Mouse (Mus musculus): ENCODE measurements around the gene Mef2b. TPM values are rescaled to one million over a fixed set of nuclear protein-coding genes. Genes with fewer than 3 reads are reported as not detected.

The Mef2b gene
- polyA plus RNA-seq, 1 experiment from 2014 or later: 0.21 TPM

GRCm38 (mm10) chr8:70112401-70113016, 27.0 kb upstream of the Mef2b start:
- Histone ChIP-seq H3K36me3 (ENCODE audit: control insufficient read depth, insufficient read depth, low read length) (no peaks in the 10 kb centered on the region), H3K4me2 (no peak overlapping the region), H3K27me3 (ENCODE audit: control insufficient read depth, insufficient read depth, low read length) (peaks cover 93% of the 10 kb centered on the region), H3K4me1 (ENCODE audit: control insufficient read depth, insufficient read depth, low read length) (no peaks in the 10 kb centered on the region), H3K27ac (ENCODE audit: low read depth, low read length) (no peak overlapping the region), H3K4me3 (ENCODE audit: low read depth, low read length) (0 out of 2 replicates have a peak overlapping the region, but pooled peaks have one; percentile 12), H3K9me3 (replicated peaks; ENCODE audit: control insufficient read depth, low read length) (no peaks in the 10 kb centered on the region), H3K9ac (ENCODE audit: low read depth, low read length) (no peak overlapping the region)
- 9% methylated on average over 43 of the region's 43 CpGs for WGBS (ENCODE audit: insufficient replicate concordance)
- no peak for ATAC-seq (replicated peaks; ENCODE audit: insufficient number of reproducible peaks, low FRiP score, low TSS enrichment)

- Histone ChIP-seq H3K36me3 (ENCODE audit: control insufficient read depth, insufficient read depth, low read length) (no peaks in the 10 kb centered on the region), H3K9me3 (replicated peaks; ENCODE audit: control insufficient read depth, low read length) (no peaks in the 10 kb centered on the region), H3K27me3 (ENCODE audit: control insufficient read depth, insufficient read depth, low read length) (peaks cover 98% of the 10 kb centered on the region), H3K27ac (ENCODE audit: low read depth, low read length) (no peak overlapping the region), H3K4me2 (no peak overlapping the region), H3K4me3 (ENCODE audit: low read depth, low read length) (no peak overlapping the region), H3K9ac (ENCODE audit: low read depth, low read length) (no peak overlapping the region), H3K4me1 (ENCODE audit: control insufficient read depth, insufficient read depth, low read length) (no peaks in the 10 kb centered on the region)
- 20% methylated on average over 6 of the region's 6 CpGs for WGBS (ENCODE audit: insufficient replicate concordance)
- no peak for ATAC-seq (replicated peaks; ENCODE audit: insufficient number of reproducible peaks, low FRiP score, low TSS enrichment)
These were observed 25.0 kb upstream of the Mef2b start for GRCm38 (mm10) chr8:70114488-70114887.

- peaks cover 98% of the 10 kb centered on the region for H3K27me3 ChIP-seq (ENCODE audit: control insufficient read depth, insufficient read depth, low read length)
- H3K4me3 ChIP-seq (ENCODE audit: low read depth, low read length): no peak overlapping the region
- no peaks in the 10 kb centered on the region for H3K4me1 ChIP-seq (ENCODE audit: control insufficient read depth, insufficient read depth, low read length)
- H3K9me3 ChIP-seq (replicated peaks; ENCODE audit: control insufficient read depth, low read length): no peaks in the 10 kb centered on the region
- H3K4me2 ChIP-seq: no peak overlapping the region
- 64% methylated on average over 13 of the region's 13 CpGs for WGBS (ENCODE audit: insufficient replicate concordance)
- ATAC-seq (replicated peaks; ENCODE audit: insufficient number of reproducible peaks, low FRiP score, low TSS enrichment): no peak
- H3K36me3 ChIP-seq (ENCODE audit: control insufficient read depth, insufficient read depth, low read length): no peaks in the 10 kb centered on the region
- no peak overlapping the region for H3K27ac ChIP-seq (ENCODE audit: low read depth, low read length)
- H3K9ac ChIP-seq (ENCODE audit: low read depth, low read length): no peak overlapping the region
These were observed 24.6 kb upstream of the Mef2b start for GRCm38 (mm10) chr8:70114892-70115291.

- Histone ChIP-seq H3K4me3 (ENCODE audit: low read depth, low read length) (no peak overlapping the region), H3K9ac (ENCODE audit: low read depth, low read length) (no peak overlapping the region), H3K27ac (ENCODE audit: low read depth, low read length) (no peak overlapping the region), H3K9me3 (replicated peaks; ENCODE audit: control insufficient read depth, low read length) (no peaks in the 10 kb centered on the region), H3K27me3 (ENCODE audit: control insufficient read depth, insufficient read depth, low read length) (peaks cover 96% of the 10 kb centered on the region), H3K4me2 (no peak overlapping the region), H3K4me1 (ENCODE audit: control insufficient read depth, insufficient read depth, low read length) (no peaks in the 10 kb centered on the region), H3K36me3 (ENCODE audit: control insufficient read depth, insufficient read depth, low read length) (no peaks in the 10 kb centered on the region)
- WGBS (ENCODE audit: insufficient replicate concordance): 9% methylated on average over 9 of the region's 9 CpGs
- ATAC-seq (replicated peaks; ENCODE audit: insufficient number of reproducible peaks, low FRiP score, low TSS enrichment): no peak
These were observed 21.9 kb upstream of the Mef2b start for GRCm38 (mm10) chr8:70117611-70118010.

- Histone ChIP-seq H3K9ac (ENCODE audit: low read depth, low read length) (no peak overlapping the region), H3K27ac (ENCODE audit: low read depth, low read length) (no peak overlapping the region), H3K9me3 (replicated peaks; ENCODE audit: control insufficient read depth, low read length) (no peaks in the 10 kb centered on the region), H3K4me3 (ENCODE audit: low read depth, low read length) (no peak overlapping the region), H3K27me3 (ENCODE audit: control insufficient read depth, insufficient read depth, low read length) (peaks cover 88% of the 10 kb centered on the region), H3K4me2 (no peak overlapping the region), H3K36me3 (ENCODE audit: control insufficient read depth, insufficient read depth, low read length) (no peaks in the 10 kb centered on the region), H3K4me1 (ENCODE audit: control insufficient read depth, insufficient read depth, low read length) (no peaks in the 10 kb centered on the region)
- ATAC-seq (replicated peaks; ENCODE audit: insufficient number of reproducible peaks, low FRiP score, low TSS enrichment): no peak
- WGBS (ENCODE audit: insufficient replicate concordance): 15% methylated on average over 17 of the region's 17 CpGs
These were observed 20.5 kb upstream of the Mef2b start for GRCm38 (mm10) chr8:70118726-70119700.

GRCm38 (mm10) chr8:70120667-70121066, 18.8 kb upstream of the Mef2b start, which contains the start of gene Ncan:
Gene Ncan, minus strand, starts transcription at chr8:70120873.
- Histone ChIP-seq H3K4me1 (ENCODE audit: control insufficient read depth, insufficient read depth, low read length) (no peaks in the 10 kb centered on the region), H3K9ac (ENCODE audit: low read depth, low read length) (no peak within 1 kb of the TSS), H3K4me2 (peak within 1 kb of the TSS; percentile 25), H3K27me3 (ENCODE audit: control insufficient read depth, insufficient read depth, low read length) (peaks cover 74% of the 10 kb centered on the region), H3K36me3 (ENCODE audit: control insufficient read depth, insufficient read depth, low read length) (no peaks in the 10 kb centered on the region), H3K9me3 (replicated peaks; ENCODE audit: control insufficient read depth, low read length) (no peaks in the 10 kb centered on the region), H3K4me3 (ENCODE audit: low read depth, low read length) (no peak within 1 kb of the TSS), H3K27ac (ENCODE audit: low read depth, low read length) (no peak within 1 kb of the TSS)
- ATAC-seq (replicated peaks; ENCODE audit: insufficient number of reproducible peaks, low FRiP score, low TSS enrichment): no peak
- WGBS (ENCODE audit: insufficient replicate concordance): 3% methylated on average over 19 of the region's 19 CpGs

- no peak; the same call in 1 of the 2 replicates for ATAC-seq (replicated peaks; ENCODE audit: insufficient number of reproducible peaks, low FRiP score, low TSS enrichment)
- Histone ChIP-seq H3K36me3 (ENCODE audit: control insufficient read depth, insufficient read depth, low read length) (no peaks in the 10 kb centered on the region), H3K4me3 (ENCODE audit: low read depth, low read length) (no peak overlapping the region), H3K4me2 (no peak overlapping the region), H3K9ac (ENCODE audit: low read depth, low read length) (no peak overlapping the region), H3K4me1 (ENCODE audit: control insufficient read depth, insufficient read depth, low read length) (no peaks in the 10 kb centered on the region), H3K9me3 (replicated peaks; ENCODE audit: control insufficient read depth, low read length) (no peaks in the 10 kb centered on the region), H3K27ac (ENCODE audit: low read depth, low read length) (no peak overlapping the region), H3K27me3 (ENCODE audit: control insufficient read depth, insufficient read depth, low read length) (peaks cover 54% of the 10 kb centered on the region)
- 51% methylated on average over 2 of the region's 2 CpGs for WGBS (ENCODE audit: insufficient replicate concordance)
These were observed 16.6 kb upstream of the Mef2b start for GRCm38 (mm10) chr8:70122863-70123262.

GRCm38 (mm10) chr8:70124992-70125391, 14.5 kb upstream of the Mef2b start:
- no peak for ATAC-seq (replicated peaks; ENCODE audit: insufficient number of reproducible peaks, low FRiP score, low TSS enrichment)
- H3K27ac ChIP-seq (ENCODE audit: low read depth, low read length): no peak overlapping the region

More at GRCm38 (mm10) chr8:70124992-70125391, 14.5 kb upstream of the Mef2b start:
- no peaks in the 10 kb centered on the region for H3K9me3 ChIP-seq (replicated peaks; ENCODE audit: control insufficient read depth, low read length)
- no peaks in the 10 kb centered on the region for H3K36me3 ChIP-seq (ENCODE audit: control insufficient read depth, insufficient read depth, low read length)
- peaks cover 33% of the 10 kb centered on the region for H3K27me3 ChIP-seq (ENCODE audit: control insufficient read depth, insufficient read depth, low read length)
- 53% methylated on average over 8 of the region's 8 CpGs for WGBS (ENCODE audit: insufficient replicate concordance)
- H3K4me2 ChIP-seq: no peak overlapping the region
- no peaks in the 10 kb centered on the region for H3K4me1 ChIP-seq (ENCODE audit: control insufficient read depth, insufficient read depth, low read length)
- H3K9ac ChIP-seq (ENCODE audit: low read depth, low read length): no peak overlapping the region
- H3K4me3 ChIP-seq (ENCODE audit: low read depth, low read length): no peak overlapping the region

Measured in heart, embryonic 11.5 days (tissue).